Mouse (Mus musculus) left cerebral cortex, postnatal 10 days (tissue): ENCODE results near the gene Psmb1. TPM values are rescaled to one million over a fixed set of nuclear protein-coding genes. Genes with fewer than 3 reads are reported as not detected.
"Not testable (repeated sequence)": the region's sequence is repeated elsewhere in the genome, so short reads cannot be mapped to it uniquely, and the experiment has no call there.

Experiments used
- DNase-seq, 2 experiments: peaks; one replicate each; pipeline ENCODE4 v3.0.0; 2021 to 2022; ENCODE audit warnings: low spot score in 2 of 2, mixed read lengths in 1 of 2; ENCODE audit errors: extremely low spot score in 1 of 2
- intact Hi-C: fragments of 180-260 bp; cut with DNase I; formaldehyde crosslinking; loops from one replicate; pipeline ENCODE4 v1.15.1; 2025
- total RNA-seq, 2 experiments: library from RNA; stranded (reverse); gene quantifications; 2 replicates each; pipeline ENCODE4 v1.2.3; 2021

The Psmb1 gene
- total RNA-seq, 2 experiments from 2014 or later = 133 to 148 TPM

- DNase-seq = no peak
- intact Hi-C loops = no loop called here
Measured at GRCm38 (mm10) chr17:15490542-15490941, 9.0 kb downstream of the Psmb1 start.

- intact Hi-C loops = no loop called here
- no peak for DNase-seq
Measured at GRCm38 (mm10) chr17:15472671-15473070, 26.9 kb downstream of the Psmb1 start.

GRCm38 (mm10) chr17:15467669-15468068 is 31.9 kb downstream of the Psmb1 start:
- intact Hi-C loops = loop anchor here (2.0 to 5.0 kb wide), 2 partner anchors 70 to 403 kb away; partner anchors contain the start of gene Fam120b
- DNase-seq = peak; percentile 43 to 74

- no peak for DNase-seq
- intact Hi-C loops = loop anchor here (5.0 kb wide), 1 partner anchor 40 kb away; no protein-coding TSS in a partner anchor
Measured at GRCm38 (mm10) chr17:15461921-15462495, 37.5 kb downstream of the Psmb1 start.

- intact Hi-C loops = loop anchor here (5.0 kb wide), 1 partner anchor 37 kb away; no protein-coding TSS in a partner anchor
- no peak for DNase-seq
Measured at GRCm38 (mm10) chr17:15459761-15460160, 39.8 kb downstream of the Psmb1 start.

GRCm38 (mm10) chr17:15456595-15456994 is 43.0 kb downstream of the Psmb1 start:
- no peak for DNase-seq
- intact Hi-C loops = no loop called here

- intact Hi-C loops = no loop called here
- DNase-seq = no peak
Measured at GRCm38 (mm10) chr17:15455203-15455602, 44.3 kb downstream of the Psmb1 start.

GRCm38 (mm10) chr17:15449606-15450005 is 49.9 kb downstream of the Psmb1 start:
- intact Hi-C loops = no loop called here
- DNase-seq = no peak

GRCm38 (mm10) chr17:15449144-15449543 is 50.4 kb downstream of the Psmb1 start:
- not testable (repeated sequence) for DNase-seq

GRCm38 (mm10) chr17:15447831-15448230 is 51.7 kb downstream of the Psmb1 start:
- DNase-seq = no peak
- intact Hi-C loops = no loop called here

More at GRCm38 (mm10) chr17:15449144-15449543, 50.4 kb downstream of the Psmb1 start:
- intact Hi-C loops = not testable (repeated sequence)

GRCm38 (mm10) chr17:15445421-15445820 is 54.1 kb downstream of the Psmb1 start:
- intact Hi-C loops = no loop called here
- no peak for DNase-seq

- DNase-seq = peak; percentile 31 to 45
- intact Hi-C loops = no loop called here
Measured at GRCm38 (mm10) chr17:15440463-15441121, 59.0 kb downstream of the Psmb1 start.

- no peak for DNase-seq
- intact Hi-C loops = no loop called here
Measured at GRCm38 (mm10) chr17:15440067-15440462, 59.5 kb downstream of the Psmb1 start.

- DNase-seq = no peak
- intact Hi-C loops = no loop called here
Measured at GRCm38 (mm10) chr17:15434748-15435147, 64.8 kb downstream of the Psmb1 start.

GRCm38 (mm10) chr17:15432036-15432435 is 67.5 kb downstream of the Psmb1 start:
- DNase-seq = no peak
- intact Hi-C loops = no loop called here

GRCm38 (mm10) chr17:15431551-15431950 is 68.0 kb downstream of the Psmb1 start:
- intact Hi-C loops = no loop called here
- DNase-seq = no peak

- no peak for DNase-seq
- intact Hi-C loops = no loop called here
Measured at GRCm38 (mm10) chr17:15431021-15431514, 68.5 kb downstream of the Psmb1 start.

- intact Hi-C loops = no loop called here
Measured at GRCm38 (mm10) chr17:15429937-15430336, 69.6 kb downstream of the Psmb1 start.

GRCm38 (mm10) chr17:15429451-15429850 is 70.1 kb downstream of the Psmb1 start:
- intact Hi-C loops = no loop called here
- DNase-seq = no peak

More at GRCm38 (mm10) chr17:15429937-15430336, 69.6 kb downstream of the Psmb1 start:
- peak in 1 of 2 experiments; percentile 40 for DNase-seq

- intact Hi-C loops = no loop called here
- DNase-seq = no peak
Measured at GRCm38 (mm10) chr17:15425931-15426330, 73.6 kb downstream of the Psmb1 start.
